Mouse (Mus musculus): ENCODE data around the gene Prpf38b. TPM values are rescaled to one million over a fixed set of nuclear protein-coding genes. Genes with fewer than 3 reads are reported as not detected.

The Prpf38b gene
- polyA plus RNA-seq, 1 experiment from 2014 or later, result 69.6 TPM

- no peak overlapping the region for H3K4me2 ChIP-seq (ENCODE audit: low read depth, low read length)
- 76% methylated on average over 1 of the region's 1 CpGs for WGBS
- ATAC-seq (ENCODE audit: low read depth), result no peak
- no peak overlapping the region for H3K27ac ChIP-seq (ENCODE audit: low read length)
- no peak overlapping the region for H3K4me3 ChIP-seq (ENCODE audit: low read length)
- no peaks in the 10 kb centered on the region for H3K27me3 ChIP-seq (ENCODE audit: control insufficient read depth, insufficient read depth, low read depth, low read length)
- no peaks in the 10 kb centered on the region for H3K4me1 ChIP-seq (replicated peaks; ENCODE audit: control insufficient read depth, insufficient read depth, low read length)
- no peaks in the 10 kb centered on the region for H3K36me3 ChIP-seq (ENCODE audit: control insufficient read depth, insufficient read depth, low read length)
- no peak overlapping the region for H3K9ac ChIP-seq (ENCODE audit: low read length)
- no peaks in the 10 kb centered on the region for H3K9me3 ChIP-seq (ENCODE audit: control insufficient read depth, low read length)
Measured at GRCm38 (mm10) chr3:108926308-108926707, 14.8 kb upstream of the Prpf38b start.

DNA sequence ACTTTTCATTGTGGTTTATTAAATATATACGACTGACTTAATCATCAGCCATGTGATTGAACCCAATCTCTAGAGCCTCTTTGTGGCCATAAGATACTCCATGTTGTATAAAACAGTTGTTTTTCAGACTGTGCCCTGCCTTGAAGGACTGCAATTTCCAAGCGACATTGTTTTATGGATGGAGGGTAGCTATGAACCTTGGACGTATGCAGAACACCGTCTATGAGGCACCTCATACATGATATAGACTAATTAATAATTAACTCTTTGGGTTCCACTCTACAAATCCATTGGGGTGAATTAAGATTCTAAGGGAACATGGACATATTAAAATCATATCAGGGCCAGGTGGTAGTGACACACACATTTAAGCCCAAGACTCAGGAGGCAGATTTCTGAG, 14.2 kb upstream of the Prpf38b start:
- H3K9me3 ChIP-seq (ENCODE audit: control insufficient read depth, low read length), result no peaks in the 10 kb centered on the region
- no peaks in the 10 kb centered on the region for H3K4me1 ChIP-seq (replicated peaks; ENCODE audit: control insufficient read depth, insufficient read depth, low read length)
- H3K4me2 ChIP-seq (ENCODE audit: low read depth, low read length), result no peak overlapping the region
- no peak overlapping the region for H3K27ac ChIP-seq (ENCODE audit: low read length)
- no peaks in the 10 kb centered on the region for H3K27me3 ChIP-seq (ENCODE audit: control insufficient read depth, insufficient read depth, low read depth, low read length)
- H3K9ac ChIP-seq (ENCODE audit: low read length), result no peak overlapping the region
- no peaks in the 10 kb centered on the region for H3K36me3 ChIP-seq (ENCODE audit: control insufficient read depth, insufficient read depth, low read length)
- ATAC-seq (ENCODE audit: low read depth), result no peak
- no peak overlapping the region for H3K4me3 ChIP-seq (ENCODE audit: low read length)
- WGBS, result 82% methylated on average over 4 of the region's 4 CpGs

DNA sequence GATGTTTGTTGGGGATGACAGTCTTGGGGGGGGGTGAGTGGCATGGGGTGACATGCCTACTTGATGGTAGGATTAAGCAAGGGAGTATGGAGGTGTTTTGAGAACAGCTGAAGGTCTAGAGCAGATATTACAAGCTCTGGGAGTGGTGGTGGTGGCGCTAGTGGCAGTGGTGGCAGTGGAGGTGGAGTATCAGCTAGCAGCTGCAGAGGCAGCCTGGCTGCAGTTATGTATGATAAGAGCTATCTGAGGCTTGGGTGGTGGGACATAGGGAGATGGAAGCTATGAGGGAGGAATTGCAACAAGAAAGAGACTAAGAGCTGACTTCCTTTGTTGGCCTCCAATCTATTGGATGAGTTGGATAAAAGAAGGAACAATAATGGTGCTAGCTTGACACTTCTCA, 10.3 kb upstream of the Prpf38b start:
- Histone ChIP-seq H3K27ac (ENCODE audit: low read length) (no peak overlapping the region), H3K9ac (ENCODE audit: low read length) (no peak overlapping the region), H3K4me3 (ENCODE audit: low read length) (no peak overlapping the region), H3K9me3 (ENCODE audit: control insufficient read depth, low read length) (no peaks in the 10 kb centered on the region), H3K27me3 (ENCODE audit: control insufficient read depth, insufficient read depth, low read depth, low read length) (no peaks in the 10 kb centered on the region), H3K36me3 (ENCODE audit: control insufficient read depth, insufficient read depth, low read length) (no peaks in the 10 kb centered on the region), H3K4me1 (replicated peaks; ENCODE audit: control insufficient read depth, insufficient read depth, low read length) (no peaks in the 10 kb centered on the region), H3K4me2 (ENCODE audit: low read depth, low read length) (no peak overlapping the region)
- no peak for ATAC-seq (ENCODE audit: low read depth)
- 95% methylated on average over 1 of the region's 1 CpGs for WGBS

- no peak overlapping the region for H3K9ac ChIP-seq (ENCODE audit: low read length)
- no peak overlapping the region for H3K4me3 ChIP-seq (ENCODE audit: low read length)
- no peaks in the 10 kb centered on the region for H3K36me3 ChIP-seq (ENCODE audit: control insufficient read depth, insufficient read depth, low read length)
- no peaks in the 10 kb centered on the region for H3K4me1 ChIP-seq (replicated peaks; ENCODE audit: control insufficient read depth, insufficient read depth, low read length)
- no peak overlapping the region for H3K27ac ChIP-seq (ENCODE audit: low read length)
- 78% methylated on average over 3 of the region's 3 CpGs for WGBS
- ATAC-seq (ENCODE audit: low read depth), result no peak
- no peaks in the 10 kb centered on the region for H3K27me3 ChIP-seq (ENCODE audit: control insufficient read depth, insufficient read depth, low read depth, low read length)
- H3K4me2 ChIP-seq (ENCODE audit: low read depth, low read length), result no peak overlapping the region
- H3K9me3 ChIP-seq (ENCODE audit: control insufficient read depth, low read length), result no peaks in the 10 kb centered on the region
Measured at GRCm38 (mm10) chr3:108920442-108921070, 9.0 kb upstream of the Prpf38b start.

DNA sequence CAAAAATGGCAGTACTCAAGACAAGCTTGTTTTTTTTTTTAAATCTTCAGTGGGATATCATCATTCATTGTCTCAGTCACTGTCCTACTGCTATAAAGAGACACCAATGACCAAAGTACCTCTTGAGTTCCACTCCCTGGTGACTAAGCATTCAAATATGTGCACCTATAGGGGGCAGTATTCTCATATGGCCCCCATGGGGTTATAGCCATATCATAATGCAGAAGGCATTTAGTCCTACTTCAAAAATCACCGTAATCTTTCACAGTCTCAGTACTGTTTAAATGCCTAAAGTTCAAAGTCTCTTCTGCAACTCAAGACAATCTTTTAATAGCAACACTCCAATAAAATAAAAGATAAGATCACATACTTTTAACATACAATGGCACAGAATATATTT, 7.3 kb upstream of the Prpf38b start:
- Histone ChIP-seq H3K4me1 (replicated peaks; ENCODE audit: control insufficient read depth, insufficient read depth, low read length) (no peaks in the 10 kb centered on the region), H3K36me3 (ENCODE audit: control insufficient read depth, insufficient read depth, low read length) (no peaks in the 10 kb centered on the region), H3K9me3 (ENCODE audit: control insufficient read depth, low read length) (no peaks in the 10 kb centered on the region), H3K4me2 (ENCODE audit: low read depth, low read length) (no peak overlapping the region), H3K4me3 (ENCODE audit: low read length) (no peak overlapping the region), H3K9ac (ENCODE audit: low read length) (no peak overlapping the region), H3K27me3 (ENCODE audit: control insufficient read depth, insufficient read depth, low read depth, low read length) (no peaks in the 10 kb centered on the region), H3K27ac (ENCODE audit: low read length) (no peak overlapping the region)
- ATAC-seq (ENCODE audit: low read depth), result no peak
- WGBS, result 78% methylated on average over 1 of the region's 1 CpGs

- WGBS, result 46% methylated on average over 3 of the region's 3 CpGs
- no peaks in the 10 kb centered on the region for H3K36me3 ChIP-seq (ENCODE audit: control insufficient read depth, insufficient read depth, low read length)
- H3K4me1 ChIP-seq (replicated peaks; ENCODE audit: control insufficient read depth, insufficient read depth, low read length), result no peaks in the 10 kb centered on the region
- H3K9ac ChIP-seq (ENCODE audit: low read length), result no peak overlapping the region
- no peak overlapping the region for H3K27ac ChIP-seq (ENCODE audit: low read length)
- H3K4me2 ChIP-seq (ENCODE audit: low read depth, low read length), result no peak overlapping the region
- no peak overlapping the region for H3K4me3 ChIP-seq (ENCODE audit: low read length)
- no peak for ATAC-seq (ENCODE audit: low read depth)
- H3K9me3 ChIP-seq (ENCODE audit: control insufficient read depth, low read length), result no peaks in the 10 kb centered on the region
- H3K27me3 ChIP-seq (ENCODE audit: control insufficient read depth, insufficient read depth, low read depth, low read length), result no peaks in the 10 kb centered on the region
Measured at GRCm38 (mm10) chr3:108917986-108918385, 6.5 kb upstream of the Prpf38b start.

DNA sequence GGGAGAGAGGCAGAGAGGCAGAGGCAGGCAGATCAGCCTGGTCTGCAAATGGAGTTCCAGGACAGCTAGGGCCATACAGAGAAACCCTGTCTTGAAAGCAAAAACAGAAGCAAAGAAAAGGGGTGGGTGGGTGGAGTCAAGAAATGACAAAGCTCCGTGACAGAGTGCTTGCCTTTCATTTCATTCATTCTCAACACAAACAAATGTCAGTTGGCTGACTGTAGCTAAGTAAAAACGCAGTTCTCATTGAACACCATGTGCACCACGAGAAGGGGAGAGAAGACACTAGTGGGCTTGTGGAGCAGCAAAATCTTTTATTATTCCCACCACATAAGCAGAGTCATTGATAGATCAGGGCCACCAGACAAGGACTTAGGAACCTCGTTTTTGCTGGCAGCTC, 5.3 kb upstream of the Prpf38b start:
- no peaks in the 10 kb centered on the region for H3K9me3 ChIP-seq (ENCODE audit: control insufficient read depth, low read length)
- H3K27me3 ChIP-seq (ENCODE audit: control insufficient read depth, insufficient read depth, low read depth, low read length), result no peaks in the 10 kb centered on the region
- no peak overlapping the region for H3K27ac ChIP-seq (ENCODE audit: low read length)
- no peaks in the 10 kb centered on the region; the same call in 1 of the 2 replicates for H3K4me1 ChIP-seq (replicated peaks; ENCODE audit: control insufficient read depth, insufficient read depth, low read length)
- no peak overlapping the region for H3K4me2 ChIP-seq (ENCODE audit: low read depth, low read length)
- ATAC-seq (ENCODE audit: low read depth), result no peak
- H3K9ac ChIP-seq (ENCODE audit: low read length), result no peak overlapping the region
- no peaks in the 10 kb centered on the region for H3K36me3 ChIP-seq (ENCODE audit: control insufficient read depth, insufficient read depth, low read length)
- WGBS, result 25% methylated on average over 4 of the region's 4 CpGs
- no peak overlapping the region for H3K4me3 ChIP-seq (ENCODE audit: low read length)

DNA sequence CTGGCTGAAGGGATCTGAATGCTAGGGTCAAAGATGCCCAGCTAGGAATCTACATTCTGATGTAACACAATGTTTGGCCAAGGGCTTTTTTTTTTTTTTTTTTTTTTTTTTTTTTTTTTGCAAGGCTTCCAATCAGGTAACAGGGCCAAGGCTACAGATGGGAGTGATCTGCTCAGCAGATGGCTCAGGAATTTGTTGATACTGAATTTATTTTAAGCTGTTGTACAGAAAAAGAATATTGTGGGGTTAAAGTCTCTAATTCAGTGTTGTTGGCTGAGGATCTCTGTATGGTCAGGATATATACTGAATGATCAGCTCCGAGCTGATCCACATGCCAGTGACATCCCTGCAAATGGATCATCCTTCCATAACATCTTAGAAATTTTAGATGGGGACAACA, 4.5 kb upstream of the Prpf38b start:
- no peak overlapping the region for H3K4me3 ChIP-seq (ENCODE audit: low read length)
- no peak overlapping the region for H3K9ac ChIP-seq (ENCODE audit: low read length)
- H3K4me2 ChIP-seq (ENCODE audit: low read depth, low read length), result no peak overlapping the region
- ATAC-seq (ENCODE audit: low read depth), result no peak
- H3K27ac ChIP-seq (ENCODE audit: low read length), result no peak overlapping the region
- H3K36me3 ChIP-seq (ENCODE audit: control insufficient read depth, insufficient read depth, low read length), result no peaks in the 10 kb centered on the region
- 71% methylated on average over 1 of the region's 1 CpGs for WGBS
- H3K4me1 ChIP-seq (replicated peaks; ENCODE audit: control insufficient read depth, insufficient read depth, low read length), result no peaks in the 10 kb centered on the region; the same call in 1 of the 2 replicates
- H3K9me3 ChIP-seq (ENCODE audit: control insufficient read depth, low read length), result no peaks in the 10 kb centered on the region
- no peaks in the 10 kb centered on the region for H3K27me3 ChIP-seq (ENCODE audit: control insufficient read depth, insufficient read depth, low read depth, low read length)

DNA sequence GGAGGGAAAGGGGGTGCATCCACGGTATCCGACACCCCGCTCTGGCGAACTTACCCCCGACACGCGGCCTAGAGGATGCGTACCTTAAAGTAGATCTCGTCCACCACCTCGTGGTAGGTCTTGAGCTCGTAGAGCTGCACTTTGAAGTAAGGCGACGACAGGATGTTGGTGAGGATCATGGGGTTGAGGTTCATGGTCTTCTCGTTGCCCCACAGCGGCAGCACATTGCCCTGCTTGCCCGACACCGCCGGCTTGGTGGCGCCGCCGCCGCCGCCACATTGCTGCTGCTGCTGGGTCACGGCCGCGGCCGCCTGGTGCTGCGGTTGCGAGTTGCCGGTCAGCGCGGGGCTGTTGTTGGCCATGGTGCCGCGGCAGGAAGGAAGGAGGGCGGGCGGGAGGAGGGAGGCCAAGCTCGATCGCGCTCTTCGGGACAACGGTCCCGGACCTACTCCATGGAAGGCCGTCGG, 413 bp downstream of the Prpf38b start:
- Histone ChIP-seq H3K9me3 (ENCODE audit: control insufficient read depth, low read length) (no peaks in the 10 kb centered on the region), H3K27ac (ENCODE audit: low read length) (peak overlapping the region; percentile 100), H3K36me3 (ENCODE audit: control insufficient read depth, insufficient read depth, low read length) (peaks cover 10% of the 10 kb centered on the region; the same call in 1 of the 2 replicates), H3K4me2 (ENCODE audit: low read depth, low read length) (peak overlapping the region; percentile 60), H3K27me3 (ENCODE audit: control insufficient read depth, insufficient read depth, low read depth, low read length) (no peaks in the 10 kb centered on the region), H3K4me3 (ENCODE audit: low read length) (peak overlapping the region; percentile 96), H3K4me1 (replicated peaks; ENCODE audit: control insufficient read depth, insufficient read depth, low read length) (peaks cover 7% of the 10 kb centered on the region), H3K9ac (ENCODE audit: low read length) (peak overlapping the region; percentile 96)
- under 1% methylated on average over 42 of the region's 44 CpGs for WGBS
- ATAC-seq (ENCODE audit: low read depth), result peak; percentile 88
